Mouse (Mus musculus) natural killer cell, adult 2 months (primary cell): ENCODE measurements around the gene Alk.

Experiments
- DNase-seq, 2 experiments: peaks; one replicate each; pipeline ENCODE4 v3.0.0; 2022; ENCODE audit warnings: low spot score in 2 of 2

Alk gene

DNA sequence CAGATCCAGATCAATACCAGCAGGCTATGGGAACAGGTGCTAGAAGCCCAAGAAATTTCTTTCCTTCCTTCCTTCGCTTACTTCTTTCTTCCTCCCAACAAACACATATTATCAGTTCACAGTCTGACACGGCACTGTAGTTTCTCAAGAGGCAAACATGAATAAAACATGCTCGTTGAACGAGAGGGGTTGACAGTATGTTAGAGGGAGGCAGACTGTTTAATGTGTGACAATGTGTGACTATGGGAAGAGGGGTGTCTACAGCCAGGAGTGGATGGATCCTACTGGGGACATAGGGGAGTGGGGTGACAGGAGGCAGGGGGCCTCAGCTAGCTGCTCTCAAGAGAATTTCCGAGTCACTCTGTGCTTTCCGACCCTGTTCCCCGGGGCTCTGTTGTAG lies 573.8 kb downstream of the Alk start:
- no peak for DNase-seq

GRCm38 (mm10) chr17:72023323-72023722 lies 581.1 kb downstream of the Alk start:
- no peak for DNase-seq

DNA sequence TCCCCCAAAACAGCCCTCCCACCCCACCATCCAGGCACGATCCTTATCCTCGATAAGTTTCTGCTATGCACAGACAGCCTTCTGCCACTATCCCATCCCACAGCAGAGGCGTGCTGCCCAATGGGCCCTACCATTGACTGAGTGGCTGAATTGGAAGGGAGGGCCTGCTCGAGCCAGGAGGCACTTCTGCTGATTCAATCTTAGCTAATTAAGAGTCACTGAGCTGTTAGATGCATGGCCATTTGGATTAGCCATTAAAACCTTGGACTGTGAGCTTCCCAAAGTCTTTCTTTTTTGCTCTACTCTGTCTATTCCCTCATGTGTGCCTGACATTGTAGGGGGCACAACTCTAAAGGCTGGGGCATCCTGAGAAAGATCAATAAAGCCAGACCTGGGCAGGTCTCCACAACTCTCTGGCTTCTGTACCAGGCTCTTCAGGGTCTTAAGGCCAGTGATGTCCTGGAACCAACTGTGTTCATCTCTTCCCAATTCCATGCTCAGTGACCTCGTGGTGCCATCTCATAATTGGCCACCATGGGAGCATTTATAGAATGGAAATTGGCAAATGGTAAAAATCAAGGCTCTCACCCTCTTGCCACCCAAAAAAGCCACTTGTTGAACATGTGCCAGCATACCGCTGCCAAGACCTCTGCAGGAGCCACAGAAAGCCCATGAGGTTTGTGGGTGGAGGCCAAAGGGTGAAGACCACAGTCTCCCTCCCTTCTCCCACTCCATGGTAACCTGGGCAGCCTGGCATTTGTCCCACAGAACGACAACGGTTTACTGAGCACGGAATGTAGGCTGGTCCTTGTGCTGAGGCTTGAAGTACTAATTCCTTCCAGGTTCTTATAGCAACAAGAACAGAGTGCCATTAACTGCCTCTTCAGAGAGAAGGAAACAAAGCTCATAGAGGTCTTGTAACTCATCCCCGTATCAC lies 582.4 kb downstream of the Alk start:
- DNase-seq: no peak

DNA sequence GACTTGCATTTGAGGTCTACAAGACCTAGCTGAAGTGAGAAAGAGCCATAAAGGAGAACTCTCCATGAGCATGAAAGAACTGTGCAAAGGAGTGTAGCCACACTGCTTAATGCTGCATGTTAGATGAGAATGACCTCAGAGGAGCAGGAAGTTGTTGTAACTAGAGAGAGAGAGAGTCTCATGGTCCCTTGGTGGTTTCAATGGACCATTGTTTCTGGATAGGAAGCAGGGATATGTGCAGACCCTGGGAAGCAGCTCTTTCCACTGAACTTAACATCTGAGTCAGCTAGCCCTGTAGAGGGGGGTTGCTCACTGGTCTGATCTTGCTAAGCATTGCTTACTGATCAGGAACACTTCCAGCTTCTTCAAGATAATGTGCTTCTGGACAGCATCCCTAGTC lies 587.1 kb downstream of the Alk start:
- DNase-seq: no peak

DNA sequence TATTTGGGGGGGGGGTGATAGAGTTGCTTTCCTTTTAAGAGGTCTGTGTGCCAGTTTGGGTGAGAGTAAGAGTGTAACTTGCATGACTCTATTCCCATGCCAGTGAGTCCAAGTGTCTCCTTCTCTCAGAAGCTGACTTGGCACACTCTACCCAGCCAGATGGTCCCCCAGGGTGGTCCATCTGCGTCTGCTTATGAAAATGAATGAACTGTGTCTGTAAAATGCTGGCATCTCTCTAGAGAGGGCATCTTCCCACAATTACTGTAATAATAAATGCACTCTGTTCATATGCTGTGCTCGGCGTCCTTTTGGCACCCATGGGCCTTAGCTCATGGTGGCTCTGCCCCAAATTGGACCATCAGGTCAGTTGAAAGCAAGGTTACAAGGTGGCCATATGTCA lies 589.2 kb downstream of the Alk start:
- no peak for DNase-seq

DNA sequence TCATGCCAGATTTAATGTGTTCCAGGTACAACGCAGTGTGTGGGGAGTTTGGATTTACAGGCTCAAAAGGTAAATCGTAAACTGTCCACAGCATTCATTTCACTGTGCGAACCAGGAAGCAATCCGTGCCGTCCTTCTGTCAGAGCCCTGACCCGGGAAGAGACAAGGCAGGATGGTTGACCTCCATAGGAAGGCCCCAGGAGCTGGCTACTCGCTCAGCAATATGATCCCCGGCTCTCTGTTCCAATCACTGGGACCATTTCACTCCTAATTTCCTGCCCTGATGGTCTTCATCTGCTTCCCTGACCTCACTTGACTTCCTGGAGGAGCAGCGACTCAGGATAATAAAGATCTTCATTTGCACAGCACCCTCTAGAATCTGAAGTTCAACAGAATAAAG lies 591.7 kb downstream of the Alk start:
- no peak for DNase-seq

- no peak for DNase-seq
These were observed 594.6 kb downstream of the Alk start for GRCm38 (mm10) chr17:72009836-72010235.

- no peak for DNase-seq
These were observed 596.0 kb downstream of the Alk start for GRCm38 (mm10) chr17:72008389-72008788.

- DNase-seq: no peak
These were observed 599.1 kb downstream of the Alk start for GRCm38 (mm10) chr17:72005365-72005764.

DNA sequence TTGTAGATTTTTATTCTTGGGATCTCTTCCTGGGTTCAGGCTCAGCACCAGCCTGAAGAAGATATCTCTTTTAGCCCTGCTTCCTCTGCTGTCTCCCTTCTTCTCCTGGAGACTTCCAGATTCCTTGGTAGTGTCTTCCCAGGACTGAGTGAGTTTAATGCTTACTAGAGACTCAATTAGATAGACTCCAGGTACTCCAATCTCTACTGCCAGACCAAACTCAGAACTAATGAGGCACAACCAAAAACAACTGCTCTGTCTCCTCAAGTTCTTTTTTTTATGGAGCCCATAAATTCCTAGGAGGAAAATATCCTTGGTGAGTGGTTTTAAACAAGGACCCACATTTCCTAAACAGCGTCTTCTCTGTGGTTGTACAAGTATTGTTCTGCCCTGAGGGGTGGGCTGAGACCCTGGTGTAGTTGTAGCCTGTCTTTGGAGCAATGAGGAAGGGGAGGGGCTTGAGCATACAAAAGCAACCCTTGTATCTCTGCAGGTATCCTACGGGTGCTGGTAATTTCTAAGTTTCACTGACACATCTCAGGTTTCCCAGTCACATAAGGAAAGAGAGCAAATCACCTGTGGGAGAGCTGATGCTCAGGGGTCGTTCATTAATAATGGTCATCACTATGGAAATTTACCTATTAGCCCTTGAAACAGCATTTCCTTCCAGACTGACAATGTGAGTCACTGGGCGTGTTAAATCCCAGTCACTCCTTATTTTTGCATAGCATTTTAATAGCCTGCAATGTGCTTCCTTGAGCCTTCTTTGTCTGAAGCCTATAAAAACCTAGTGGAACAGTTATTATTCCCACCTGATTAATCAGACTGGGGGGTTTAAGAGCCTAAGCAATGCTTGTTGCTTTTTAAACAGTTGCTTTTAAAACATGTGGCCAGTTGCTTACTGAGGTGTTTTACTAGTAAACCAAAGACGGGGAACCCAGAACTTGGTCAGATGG lies 604.6 kb downstream of the Alk start:
- DNase-seq: no peak

GRCm38 (mm10) chr17:71997680-71998079 lies 606.7 kb downstream of the Alk start:
- DNase-seq: no peak

GRCm38 (mm10) chr17:71995539-71995938 lies 608.9 kb downstream of the Alk start:
- DNase-seq: no peak

- DNase-seq: no peak
These were observed 610.3 kb downstream of the Alk start for GRCm38 (mm10) chr17:71994144-71994543.

DNA sequence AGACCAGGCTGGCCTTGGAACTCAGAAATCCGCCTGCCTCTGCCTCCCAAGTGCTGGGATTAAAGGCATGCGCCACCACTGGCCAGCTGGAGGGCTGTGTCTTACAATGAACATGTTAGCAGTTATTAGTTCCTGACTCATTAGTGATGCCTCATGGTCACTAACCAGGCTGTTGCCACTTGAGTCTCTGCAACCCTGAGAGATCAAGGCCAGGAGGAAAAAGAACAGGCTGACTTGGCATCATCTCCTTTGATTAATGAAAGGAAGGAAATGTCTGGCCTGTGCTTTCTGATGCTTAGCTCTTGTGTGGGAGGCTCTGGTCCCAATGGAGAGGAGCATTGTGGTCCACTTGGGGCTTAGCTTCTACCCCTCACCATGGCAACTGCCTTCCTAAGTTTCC lies 611.4 kb downstream of the Alk start:
- no peak for DNase-seq

- DNase-seq: no peak
These were observed 613.2 kb downstream of the Alk start for GRCm38 (mm10) chr17:71991260-71991659.

- no peak for DNase-seq
These were observed 614.2 kb downstream of the Alk start for GRCm38 (mm10) chr17:71990176-71990720.

GRCm38 (mm10) chr17:71988736-71989569 lies 615.5 kb downstream of the Alk start:
- no peak for DNase-seq

DNA sequence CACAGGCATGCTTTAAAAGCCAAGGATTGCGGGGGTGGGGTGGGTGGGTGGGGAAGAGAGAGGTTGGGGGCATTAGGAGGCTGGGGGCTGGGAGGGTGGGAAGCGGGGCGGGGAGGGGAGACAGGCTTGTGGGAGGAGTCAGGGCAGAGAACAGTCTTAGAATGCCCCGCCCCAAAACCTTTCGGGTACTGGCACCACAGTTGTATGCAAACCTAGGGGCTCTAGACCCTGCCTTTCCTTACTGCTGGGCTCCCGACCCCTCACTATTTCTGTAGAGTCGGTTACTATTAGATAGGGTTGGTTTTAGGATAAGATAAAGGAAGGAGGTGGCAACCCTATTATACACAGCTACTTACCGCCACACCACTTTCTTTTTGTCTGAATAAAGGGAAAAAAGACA lies 617.4 kb downstream of the Alk start:
- no peak for DNase-seq

DNA sequence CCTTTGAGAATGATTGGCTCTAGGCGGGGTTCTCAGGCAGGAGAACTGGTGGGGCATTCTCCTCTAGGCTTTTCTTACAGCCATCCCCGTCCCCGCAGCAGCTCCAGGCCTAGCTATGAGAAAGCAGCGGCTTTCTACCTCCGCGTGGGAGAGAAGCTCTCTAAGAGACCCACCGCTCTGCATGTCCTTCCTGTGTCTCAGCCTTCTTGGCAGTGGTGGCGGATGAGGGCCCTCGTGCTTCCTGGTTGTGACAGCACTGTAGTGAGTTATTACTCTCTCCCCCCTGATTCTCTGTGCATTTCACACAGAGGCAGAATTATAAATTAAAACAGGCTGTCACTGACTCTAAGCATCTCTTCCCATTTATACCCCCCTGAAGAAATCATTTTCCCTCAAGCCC lies 618.0 kb downstream of the Alk start:
- peak in 1 of 2 experiments; percentile 8 for DNase-seq

DNA sequence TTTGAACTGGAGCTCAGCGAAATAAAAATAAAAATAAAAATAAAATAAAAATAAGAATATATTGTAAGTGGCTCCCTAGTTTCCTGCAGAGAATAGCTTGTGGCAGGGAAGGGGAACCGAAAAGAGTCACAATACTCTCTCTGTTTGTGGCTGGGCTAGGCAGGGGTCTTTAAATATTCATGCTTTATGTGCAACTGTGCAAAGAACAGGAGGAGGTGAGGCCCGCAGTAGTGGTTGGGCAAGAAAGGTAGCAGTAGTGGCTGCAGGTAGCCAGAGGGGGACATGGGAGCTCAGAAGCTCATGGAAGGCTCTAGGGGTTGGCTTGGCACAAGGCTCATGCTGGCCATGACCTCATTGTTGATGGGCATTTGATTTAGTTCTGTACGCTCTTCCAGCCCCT lies 623.2 kb downstream of the Alk start:
- DNase-seq: no peak

DNA sequence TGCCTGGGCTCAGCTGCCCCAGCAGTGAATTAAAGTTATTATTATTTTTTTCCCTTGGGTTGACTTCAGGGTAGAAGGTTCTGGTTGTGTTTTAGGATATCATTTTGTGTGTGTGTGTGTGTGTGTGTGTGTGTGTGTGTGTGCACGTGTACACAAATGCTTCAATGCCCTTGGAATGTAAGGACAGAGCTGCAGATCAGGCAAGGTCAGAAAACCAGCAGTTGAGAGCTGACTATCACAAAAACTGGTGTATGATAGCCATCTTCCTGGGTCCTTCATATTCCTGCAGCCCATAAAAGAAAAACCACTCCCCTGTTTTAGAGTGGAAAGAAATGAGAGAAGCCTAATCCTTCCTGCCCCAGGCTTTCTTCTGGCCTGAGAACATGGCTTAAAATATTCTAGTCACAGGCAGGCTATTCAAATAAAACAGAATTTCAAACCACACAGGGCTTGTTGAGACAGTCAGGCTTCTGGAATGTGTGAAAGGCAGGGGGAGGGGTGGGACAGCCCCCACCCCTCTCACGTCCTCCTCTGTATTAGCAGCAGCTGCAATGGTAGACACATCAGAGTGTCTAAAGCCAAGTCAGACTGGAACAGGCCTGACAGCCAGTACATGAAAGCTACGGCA lies 623.8 kb downstream of the Alk start:
- no peak for DNase-seq
